Mouse (Mus musculus): ENCODE data around the gene 4932415D10Rik. TPM values are rescaled to one million over a fixed set of nuclear protein-coding genes. Genes with fewer than 3 reads are reported as not detected.

The 4932415D10Rik gene
- polyA plus RNA-seq, 1 experiment: 32.2 TPM

- no peak overlapping the region for H3K27ac ChIP-seq (ENCODE audit: control insufficient read depth, insufficient read depth, low read depth, low read length)
- H3K4me1 ChIP-seq (ENCODE audit: control insufficient read depth, insufficient read depth, low read length): no peaks in the 10 kb centered on the region
- TF ChIP-seq CTCF (IDR thresholded peaks at IDR 0.05; ENCODE audit: control insufficient read depth, insufficient read depth, insufficient replicate concordance, low read depth, low read length): no peak
- no peak for TF ChIP-seq POLR2A (IDR thresholded peaks at IDR 0.05; ENCODE audit: control insufficient read depth, low read depth, low read length)
- H3K27me3 ChIP-seq (ENCODE audit: control insufficient read depth, insufficient read depth, low read length): no peaks in the 10 kb centered on the region
- H3K36me3 ChIP-seq (ENCODE audit: control insufficient read depth, insufficient read depth, low read length): no peaks in the 10 kb centered on the region
- no peak overlapping the region for H3K4me3 ChIP-seq (ENCODE audit: control insufficient read depth, low read depth, low read length)
Measured at GRCm38 (mm10) chr10:82257331-82257730, 59.1 kb downstream of the 4932415D10Rik start.

DNA sequence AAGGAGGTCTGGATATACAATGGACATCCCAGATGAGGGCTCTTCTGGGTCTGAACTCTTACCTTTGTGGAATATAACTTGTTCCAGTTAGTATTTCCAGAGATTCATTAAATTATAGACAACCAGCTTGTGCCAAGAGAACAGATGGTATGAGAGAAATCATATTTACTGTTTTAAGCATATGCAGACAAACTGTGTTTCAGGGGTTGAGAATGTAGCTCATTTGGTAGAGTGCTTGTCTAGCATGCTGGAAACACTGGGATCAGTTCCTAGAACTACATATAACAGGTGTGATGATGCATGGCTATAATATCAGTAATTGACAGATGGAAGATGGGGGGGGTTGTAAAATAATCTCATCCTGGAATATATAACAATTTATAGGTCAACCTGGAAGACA, 71.4 kb downstream of the 4932415D10Rik start:
- H3K4me3 ChIP-seq (ENCODE audit: control insufficient read depth, low read depth, low read length): no peak overlapping the region
- H3K27me3 ChIP-seq (ENCODE audit: control insufficient read depth, insufficient read depth, low read length): no peaks in the 10 kb centered on the region
- H3K36me3 ChIP-seq (ENCODE audit: control insufficient read depth, insufficient read depth, low read length): no peaks in the 10 kb centered on the region
- H3K4me1 ChIP-seq (ENCODE audit: control insufficient read depth, insufficient read depth, low read length): peaks cover 3% of the 10 kb centered on the region
- H3K27ac ChIP-seq (ENCODE audit: control insufficient read depth, insufficient read depth, low read depth, low read length): no peak overlapping the region
- no peak for TF ChIP-seq CTCF (IDR thresholded peaks at IDR 0.05; ENCODE audit: control insufficient read depth, insufficient read depth, insufficient replicate concordance, low read depth, low read length)
- no peak for TF ChIP-seq POLR2A (IDR thresholded peaks at IDR 0.05; ENCODE audit: control insufficient read depth, low read depth, low read length)

DNA sequence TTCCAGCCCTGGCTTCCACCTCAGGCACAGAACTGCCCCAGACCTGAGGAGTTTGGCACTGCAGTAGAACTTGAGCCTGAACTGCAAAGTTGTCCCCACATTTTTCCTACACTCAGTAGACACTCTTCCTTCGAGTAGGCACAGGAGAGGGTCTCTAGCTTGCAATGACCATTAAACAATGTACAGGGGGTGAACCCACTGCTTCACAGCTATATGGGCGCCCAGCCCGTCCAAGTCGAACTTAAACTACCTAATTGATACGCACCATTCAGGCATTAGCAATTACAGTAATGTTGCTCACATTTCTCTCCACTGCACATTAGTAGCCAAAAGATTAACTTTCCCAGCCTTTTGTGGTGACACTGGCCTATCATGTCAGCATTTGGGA, 75.0 kb downstream of the 4932415D10Rik start:
- Histone ChIP-seq H3K27me3 (ENCODE audit: control insufficient read depth, insufficient read depth, low read length) (no peaks in the 10 kb centered on the region), H3K36me3 (ENCODE audit: control insufficient read depth, insufficient read depth, low read length) (no peaks in the 10 kb centered on the region), H3K4me1 (ENCODE audit: control insufficient read depth, insufficient read depth, low read length) (peaks cover 3% of the 10 kb centered on the region), H3K4me3 (ENCODE audit: control insufficient read depth, low read depth, low read length) (peak overlapping the region; percentile 95), H3K27ac (ENCODE audit: control insufficient read depth, insufficient read depth, low read depth, low read length) (no peak overlapping the region)
- TF ChIP-seq CTCF (IDR thresholded peaks at IDR 0.05; ENCODE audit: control insufficient read depth, insufficient read depth, insufficient replicate concordance, low read depth, low read length) (no peak), POLR2A (IDR thresholded peaks at IDR 0.05; ENCODE audit: control insufficient read depth, low read depth, low read length) (no peak)

DNA sequence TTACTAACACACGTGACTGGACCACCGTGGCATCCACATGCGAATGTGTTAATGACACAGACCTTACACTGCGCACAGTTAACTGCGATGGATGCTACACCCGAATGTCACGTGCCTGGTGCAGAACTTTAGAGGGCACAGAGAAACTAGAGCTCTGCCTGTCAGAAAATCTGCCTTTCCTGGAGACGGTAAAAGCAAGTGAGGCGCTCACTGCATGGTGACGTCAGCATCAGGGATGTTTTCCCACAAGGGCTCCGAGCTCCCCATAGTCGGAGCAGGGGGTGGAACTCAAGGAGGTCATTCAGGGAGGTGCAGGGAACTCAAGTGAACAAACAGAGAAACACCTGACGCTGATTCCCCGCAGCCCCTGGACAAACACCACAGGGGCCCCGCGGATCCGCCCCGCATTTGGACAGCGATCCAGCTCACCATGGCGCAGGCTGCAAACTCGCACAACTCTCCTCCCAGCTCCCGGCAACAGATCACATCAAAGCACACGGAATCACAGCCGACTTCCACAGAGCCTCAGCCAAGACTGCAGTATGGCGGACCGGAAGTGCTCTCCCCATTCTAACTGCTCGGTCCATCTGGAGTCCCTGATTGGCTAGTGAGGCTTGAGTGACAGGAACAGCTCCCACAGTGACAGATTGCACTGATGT, 75.5 kb downstream of the 4932415D10Rik start, which contains the start of gene Zfp938:
Gene Zfp938 (minus strand): TSS at position 539 of the 659 bp plus-strand sequence.
- peaks cover 3% of the 10 kb centered on the region for H3K4me1 ChIP-seq (ENCODE audit: control insufficient read depth, insufficient read depth, low read length)
- no peaks in the 10 kb centered on the region for H3K36me3 ChIP-seq (ENCODE audit: control insufficient read depth, insufficient read depth, low read length)
- H3K27me3 ChIP-seq (ENCODE audit: control insufficient read depth, insufficient read depth, low read length): no peaks in the 10 kb centered on the region
- TF ChIP-seq POLR2A (IDR thresholded peaks at IDR 0.05; ENCODE audit: control insufficient read depth, low read depth, low read length) (no peak; the same call in 1 of the 2 replicates), CTCF (IDR thresholded peaks at IDR 0.05; ENCODE audit: control insufficient read depth, insufficient read depth, insufficient replicate concordance, low read depth, low read length) (no peak)
- H3K4me3 ChIP-seq (ENCODE audit: control insufficient read depth, low read depth, low read length): peak within 1 kb of the TSS; percentile 95
- peak within 1 kb of the TSS; percentile 21 for H3K27ac ChIP-seq (ENCODE audit: control insufficient read depth, insufficient read depth, low read depth, low read length)

Other genes with a start within 250 kb of the 4932415D10Rik start
- gene BC024063, start 233.2 kb downstream of the 4932415D10Rik start, polyA plus RNA-seq (2012; rRNA removed): 0.41 and 0.43 TPM in 2 replicates
- 0.16 and 0.28 TPM in 2 replicates for gene AU041133, start 188.6 kb downstream of the 4932415D10Rik start, polyA plus RNA-seq (2012; rRNA removed)
- gene Zfp938, start 75.3 kb downstream of the 4932415D10Rik start, polyA plus RNA-seq (2012; rRNA removed): 1.1 and 1.5 TPM in 2 replicates
- 0.73 and 0.89 TPM in 2 replicates for gene Gm4924, start 37.7 kb upstream of the 4932415D10Rik start, polyA plus RNA-seq (2012; rRNA removed)
- gene Gm1553, start 176.0 kb upstream of the 4932415D10Rik start, polyA plus RNA-seq (2012; rRNA removed): not detected in 2 replicates